Mouse (Mus musculus) duodenum, adult 2 months (tissue): ENCODE results near the gene Thbs3. TPM values are rescaled to one million over a fixed set of nuclear protein-coding genes. Genes with fewer than 3 reads are reported as not detected.

Experiments
- polyA plus RNA-seq: library from polyadenylated mRNA; depleted of rRNA; stranded (reverse); fragments of >200 nt; gene quantifications from 2 replicates; pipeline ENCODE4 v1.2.3, GENCODE M21; 2012; ENCODE audit warnings: low replicate concordance; rRNA removed

Gene Thbs3
- 8.4 and 15.4 TPM in 2 replicates for polyA plus RNA-seq

GRCm38 (mm10) chr3:89214681-89215411 lies at the start of gene Thbs3:
Thbs3 (plus strand) TSS chr3:89215180.

GRCm38 (mm10) chr3:89177242-89178106 lies 37.5 kb upstream of the Thbs3 start, which contains the start of gene Scamp3:
Scamp3 (plus strand) TSS chr3:89177473.

GRCm38 (mm10) chr3:89183058-89183958 lies 31.7 kb upstream of the Thbs3 start, which contains the start of gene Fam189b:
Fam189b (plus strand) TSS chr3:89183143.

GRCm38 (mm10) chr3:89202253-89203141 lies 12.5 kb upstream of the Thbs3 start, which contains the start of gene Gba:
Gba (plus strand) TSS chr3:89202928.

GRCm38 (mm10) chr3:89226900-89227299 lies 11.9 kb downstream of the Thbs3 start, which contains the start of gene Mtx1:
Mtx1 (minus strand) TSS chr3:89227088.

GRCm38 (mm10) chr3:89228836-89229235 lies 13.9 kb downstream of the Thbs3 start, which contains the start of gene Muc1:
Muc1 (plus strand) TSS chr3:89229057.

GRCm38 (mm10) chr3:89245688-89246171 lies 30.8 kb downstream of the Thbs3 start, which contains the start of gene Krtcap2:
Krtcap2 (plus strand) TSS chr3:89245966.

GRCm38 (mm10) chr3:89246261-89247100 lies 31.5 kb downstream of the Thbs3 start, which contains the start of gene Trim46:
Trim46 (minus strand) TSS chr3:89246309.

GRCm38 (mm10) chr3:89259076-89259475 lies 44.1 kb downstream of the Thbs3 start, which contains the start of gene Dpm3:
Dpm3 (plus strand) TSS chr3:89259358.

GRCm38 (mm10) chr3:89270051-89270755 lies 55.2 kb downstream of the Thbs3 start, which contains the start of gene Slc50a1:
Slc50a1 (minus strand) TSS chr3:89270570.

Other genes starting within 250 kb of the Thbs3 start
- gene Rusc1, start 121.9 kb upstream of the Thbs3 start, polyA plus RNA-seq, result 51.4 and 58.5 TPM in 2 replicates
- gene Gm43738, start 114.1 kb upstream of the Thbs3 start, polyA plus RNA-seq, result not detected in 2 replicates
- 58.7 and 73.8 TPM in 2 replicates for gene Fdps, start 113.2 kb upstream of the Thbs3 start, polyA plus RNA-seq
- gene Pklr, start 79.0 kb upstream of the Thbs3 start, polyA plus RNA-seq, result 528 and 535 TPM in 2 replicates
- gene Hcn3, start 55.0 kb upstream of the Thbs3 start, polyA plus RNA-seq, result 0.38 and 1.6 TPM in 2 replicates
- gene Clk2, start 50.4 kb upstream of the Thbs3 start, polyA plus RNA-seq, result 19.8 and 20.8 TPM in 2 replicates
- gene Scamp3, start 37.7 kb upstream of the Thbs3 start, polyA plus RNA-seq, result 128 and 132 TPM in 2 replicates
- 26.9 and 30.9 TPM in 2 replicates for gene Fam189b, start 32.0 kb upstream of the Thbs3 start, polyA plus RNA-seq
- 27.8 and 49.9 TPM in 2 replicates for gene Gba, start 12.3 kb upstream of the Thbs3 start, polyA plus RNA-seq
- gene Mtx1, start 11.9 kb downstream of the Thbs3 start, polyA plus RNA-seq, result 192 and 239 TPM in 2 replicates
- gene Muc1, start 13.9 kb downstream of the Thbs3 start, polyA plus RNA-seq, result 1.1 and 80.2 TPM in 2 replicates
- 340 and 345 TPM in 2 replicates for gene Krtcap2, start 30.8 kb downstream of the Thbs3 start, polyA plus RNA-seq
- 2.8 and 16.7 TPM in 2 replicates for gene Trim46, start 31.1 kb downstream of the Thbs3 start, polyA plus RNA-seq
- gene Dpm3, start 44.2 kb downstream of the Thbs3 start, polyA plus RNA-seq, result 370 and 590 TPM in 2 replicates
- gene Slc50a1, start 55.4 kb downstream of the Thbs3 start, polyA plus RNA-seq, result 90.2 and 159 TPM in 2 replicates
- 59.5 and 87.8 TPM in 2 replicates for gene Efna1, start 66.0 kb downstream of the Thbs3 start, polyA plus RNA-seq
- 8.2 and 18.7 TPM in 2 replicates for gene Efna3, start 107.8 kb downstream of the Thbs3 start, polyA plus RNA-seq
- gene Efna4, start 122.8 kb downstream of the Thbs3 start, polyA plus RNA-seq, result 14.7 and 32.5 TPM in 2 replicates
- 77.9 and 91.6 TPM in 2 replicates for gene Adam15, start 134.8 kb downstream of the Thbs3 start, polyA plus RNA-seq
- 2.5 TPM in 2 replicates for gene Dcst2, start 146.8 kb downstream of the Thbs3 start, polyA plus RNA-seq
- 5.1 and 8.6 TPM in 2 replicates for gene Dcst1, start 150.1 kb downstream of the Thbs3 start, polyA plus RNA-seq
- 153 and 200 TPM in 2 replicates for gene Zbtb7b, start 179.6 kb downstream of the Thbs3 start, polyA plus RNA-seq
- not detected in 2 replicates for gene Lenep, start 187.6 kb downstream of the Thbs3 start, polyA plus RNA-seq
- 38.8 and 45.1 TPM in 2 replicates for gene Flad1, start 196.7 kb downstream of the Thbs3 start, polyA plus RNA-seq
- gene Cks1b, start 203.2 kb downstream of the Thbs3 start, polyA plus RNA-seq, result 7.2 and 7.6 TPM in 2 replicates
- gene Shc1, start 203.3 kb downstream of the Thbs3 start, polyA plus RNA-seq, result 43.8 and 52.6 TPM in 2 replicates
- 79.8 and 157 TPM in 2 replicates for gene Pygo2, start 215.0 kb downstream of the Thbs3 start, polyA plus RNA-seq
- 34.4 and 41.9 TPM in 2 replicates for gene Pbxip1, start 221.5 kb downstream of the Thbs3 start, polyA plus RNA-seq
- 9.4 and 15.8 TPM in 2 replicates for gene Pmvk, start 239.4 kb downstream of the Thbs3 start, polyA plus RNA-seq